Mouse (Mus musculus): ENCODE results near the gene Lmod1.

Gene Lmod1

DNA sequence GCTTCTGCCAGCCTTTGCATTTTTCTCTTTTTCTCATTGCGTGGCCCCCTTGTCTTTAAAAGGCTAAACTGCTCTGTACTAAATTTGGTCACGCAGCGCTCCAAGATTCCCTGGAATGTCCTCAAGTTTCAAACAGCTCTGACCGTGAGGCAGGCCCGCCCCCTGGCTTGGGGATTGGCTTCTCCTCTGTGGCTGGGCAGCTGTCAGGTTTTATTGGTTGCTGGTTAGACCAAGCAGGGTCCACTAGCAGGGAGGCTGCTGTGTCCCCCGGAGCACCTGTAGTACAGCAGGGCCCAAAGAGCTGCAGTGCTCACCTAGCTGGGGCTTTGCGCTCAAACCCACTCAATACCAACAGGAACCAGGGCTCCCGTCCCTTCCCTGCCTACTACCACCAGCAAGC lies at the start of gene Lmod1:
Gene Lmod1 (plus strand): TSS at position 237 of the 400 bp plus-strand sequence.
- no peak for DNase-seq (ENCODE audit: low spot score in 2 of 2)

GRCm38 (mm10) chr1:135280646-135281045 lies 44.0 kb upstream of the Lmod1 start:
- peak; percentile 33 to 34 for DNase-seq (ENCODE audit: low spot score in 2 of 2)

GRCm38 (mm10) chr1:135281841-135282240 lies 42.8 kb upstream of the Lmod1 start:
- no peak for DNase-seq (ENCODE audit: low spot score in 2 of 2)

DNA sequence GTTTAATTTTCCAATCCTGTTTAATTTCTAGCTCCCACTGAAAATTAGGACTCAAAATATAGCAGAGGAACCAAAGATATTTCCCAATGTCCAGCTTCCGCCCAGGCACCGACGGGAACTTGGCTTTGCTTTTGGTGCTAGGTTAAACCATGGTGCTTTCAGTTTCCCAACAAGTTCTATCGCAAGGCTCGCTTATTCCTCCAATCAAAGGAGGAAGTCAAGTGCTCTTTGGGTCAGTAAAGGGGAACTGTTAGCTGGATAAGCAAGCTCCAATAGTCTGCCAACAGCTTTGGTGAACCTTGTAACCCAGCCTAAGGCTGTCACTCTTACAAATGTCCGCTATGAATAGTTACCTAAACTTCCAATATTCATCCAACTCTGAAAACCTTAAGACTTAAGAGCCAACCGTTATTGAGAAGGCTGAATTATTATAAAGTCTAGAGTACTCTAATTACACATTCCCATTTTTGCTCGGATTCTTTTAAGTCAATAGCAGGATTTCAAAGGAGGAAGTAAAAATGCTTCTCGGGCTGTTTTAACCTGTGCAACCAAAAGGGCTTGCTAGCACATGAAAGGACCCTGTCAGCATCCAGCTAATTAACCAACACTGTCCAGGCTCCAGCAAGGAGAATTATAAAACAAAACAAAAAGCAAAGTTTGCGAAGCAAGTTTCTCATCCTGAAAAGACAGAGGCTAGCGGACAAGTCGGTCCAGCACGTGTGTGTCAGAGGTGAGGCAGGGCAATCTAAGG lies 41.9 kb upstream of the Lmod1 start:
- DNase-seq (ENCODE audit: low spot score in 2 of 2) = no peak

DNA sequence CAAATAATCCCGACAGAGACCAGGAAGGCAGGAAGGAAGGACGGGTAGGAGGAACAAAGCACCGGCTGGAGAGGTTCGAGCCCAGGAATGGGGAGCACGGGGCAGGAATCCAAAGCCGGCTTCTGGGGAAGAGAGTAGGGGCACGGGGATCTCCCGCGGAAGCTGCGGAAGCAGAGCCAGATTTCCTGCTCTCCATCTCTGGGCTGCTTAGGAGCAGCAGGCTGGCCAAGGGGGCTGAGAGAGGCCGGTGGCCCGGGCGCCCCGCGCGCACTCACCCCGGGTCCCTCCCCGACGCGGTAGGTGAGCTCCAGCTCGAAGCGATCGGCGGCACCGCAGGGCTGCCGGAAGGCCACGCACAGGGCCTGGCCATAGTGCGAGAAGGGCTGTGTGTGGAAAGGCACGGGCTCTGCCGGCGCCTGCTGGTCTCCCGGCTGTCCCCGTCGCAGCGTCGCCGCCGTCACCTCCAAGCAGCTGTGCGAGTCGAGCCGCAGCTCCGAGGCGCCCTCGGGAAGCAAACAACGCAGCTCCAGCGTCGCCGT lies 41.3 kb upstream of the Lmod1 start:
- DNase-seq (ENCODE audit: low spot score in 2 of 2) = peak in 1 of 2 experiments; percentile 36

- DNase-seq (ENCODE audit: low spot score in 2 of 2) = peak; percentile 50 to 52
These were observed 40.7 kb upstream of the Lmod1 start, which contains the start of gene Rnpep for GRCm38 (mm10) chr1:135283826-135284291. TSS of gene Rnpep (minus strand) at chr1:135284084.

DNA sequence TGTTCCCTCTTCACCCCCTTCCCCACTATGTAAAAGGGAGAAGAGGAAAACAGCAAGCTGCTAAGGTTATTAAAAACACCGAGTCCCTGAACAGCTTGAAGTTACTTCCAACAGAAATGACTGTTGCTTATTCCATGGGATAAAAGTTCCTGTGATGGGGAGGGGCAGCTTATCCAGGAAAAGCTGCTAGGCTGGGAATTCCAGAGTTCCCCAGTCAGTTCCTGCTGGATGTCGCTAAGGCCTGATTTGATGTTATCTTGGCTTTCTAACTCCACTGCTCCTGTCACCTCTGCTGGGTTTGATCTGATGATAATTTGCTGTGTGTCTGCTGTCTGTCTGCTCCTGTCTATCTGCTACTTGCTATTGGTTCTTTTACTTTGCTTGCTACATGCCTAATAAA lies 38.3 kb upstream of the Lmod1 start:
- DNase-seq (ENCODE audit: low spot score in 2 of 2) = no peak

GRCm38 (mm10) chr1:135290908-135291307 lies 33.7 kb upstream of the Lmod1 start:
- no peak for DNase-seq (ENCODE audit: low spot score in 2 of 2)

DNA sequence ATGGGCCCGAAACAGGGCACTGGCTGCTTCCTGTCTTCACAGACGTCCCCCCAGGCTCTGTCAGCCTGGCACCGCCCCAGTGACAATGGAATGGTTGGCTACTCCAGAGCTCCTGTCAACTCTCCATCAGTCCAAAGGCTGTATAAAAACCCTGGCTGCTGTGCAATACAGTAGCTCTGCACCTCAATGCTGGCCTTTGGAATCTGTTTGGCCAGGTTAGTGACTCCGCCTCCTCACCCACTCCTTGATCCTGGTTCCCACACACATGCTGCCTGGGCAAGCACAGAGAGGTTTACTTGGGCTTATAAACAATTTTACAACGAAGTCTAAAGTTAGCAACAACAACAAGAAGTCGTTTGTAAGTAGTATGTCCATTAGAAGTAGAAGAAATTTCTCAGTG lies 13.3 kb upstream of the Lmod1 start:
- DNase-seq (ENCODE audit: low spot score in 2 of 2) = no peak

- DNase-seq (ENCODE audit: low spot score in 2 of 2) = no peak
These were observed 12.4 kb upstream of the Lmod1 start for GRCm38 (mm10) chr1:135312201-135312600.

- DNase-seq (ENCODE audit: low spot score in 2 of 2) = peak; percentile 92 to 93
These were observed 11.1 kb upstream of the Lmod1 start, which contains the start of gene Timm17a for GRCm38 (mm10) chr1:135313284-135314031. TSS of gene Timm17a (minus strand) at chr1:135313778.

DNA sequence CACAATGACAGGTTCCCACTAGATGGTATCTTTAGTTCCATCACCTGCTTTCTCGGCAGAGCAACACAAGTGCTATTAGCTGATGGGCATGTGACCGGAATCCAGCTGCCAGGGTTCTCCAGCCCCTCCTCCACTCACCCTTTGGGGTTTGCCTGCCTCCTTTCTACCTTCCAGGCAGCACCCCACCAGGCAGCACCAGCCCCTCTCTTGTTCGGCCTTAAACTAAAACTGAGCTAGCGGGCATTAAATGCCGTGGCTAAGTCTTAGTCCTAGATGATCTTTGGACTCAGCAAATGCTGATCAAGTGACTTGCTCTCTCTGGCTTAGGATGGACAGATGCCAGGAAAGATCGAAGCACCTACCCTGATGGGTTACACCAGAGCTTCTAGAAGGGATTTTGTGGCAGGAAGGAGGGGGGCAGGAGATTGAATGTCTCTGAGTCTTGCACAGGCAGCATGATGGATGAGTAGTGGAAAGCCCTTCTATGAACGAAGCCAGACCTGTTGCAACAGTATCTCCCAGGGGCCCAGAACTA lies 1.2 kb upstream of the Lmod1 start:
- DNase-seq (ENCODE audit: low spot score in 2 of 2) = no peak

DNA sequence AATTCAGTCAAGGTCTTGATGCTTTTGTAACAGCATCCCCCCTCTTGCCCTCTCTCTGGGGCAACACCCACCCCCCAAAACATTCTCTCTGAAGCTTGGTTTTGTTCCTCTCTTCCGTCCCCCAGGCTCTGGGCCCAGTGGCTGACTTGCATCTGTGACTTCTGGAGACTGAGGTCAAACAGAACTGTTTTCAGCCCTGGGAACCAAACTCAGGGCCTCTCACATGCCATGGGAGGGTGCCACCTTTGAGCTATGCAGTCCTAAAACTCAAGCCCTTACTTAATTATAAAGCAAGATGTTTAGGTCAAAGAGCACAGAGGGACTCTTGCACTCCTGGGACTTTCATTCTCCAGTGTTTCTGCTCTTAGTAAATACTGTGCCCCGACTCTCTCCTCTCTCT lies 1.3 kb downstream of the Lmod1 start:
- no peak for DNase-seq (ENCODE audit: low spot score in 2 of 2)

DNA sequence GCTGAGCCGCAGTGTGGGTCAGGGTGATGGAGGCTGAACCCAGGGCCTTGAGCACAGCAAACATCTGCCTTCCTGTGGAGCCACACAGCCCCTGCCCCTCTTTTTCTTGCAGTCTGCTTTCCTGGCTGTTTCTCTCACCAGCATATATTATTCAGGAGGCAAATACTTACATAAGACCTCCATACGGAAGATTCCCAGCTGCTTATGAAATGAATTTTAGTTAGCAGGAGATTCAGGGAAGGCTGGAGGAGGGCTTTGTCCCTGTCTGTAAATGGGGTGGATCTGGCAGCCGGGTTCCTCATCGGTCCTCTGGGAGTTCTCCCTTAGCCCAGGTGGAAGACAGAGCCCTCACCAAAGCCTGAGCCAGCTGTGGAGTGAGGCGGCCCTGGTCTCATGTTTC lies 3.8 kb downstream of the Lmod1 start:
- no peak for DNase-seq (ENCODE audit: low spot score in 2 of 2)

DNA sequence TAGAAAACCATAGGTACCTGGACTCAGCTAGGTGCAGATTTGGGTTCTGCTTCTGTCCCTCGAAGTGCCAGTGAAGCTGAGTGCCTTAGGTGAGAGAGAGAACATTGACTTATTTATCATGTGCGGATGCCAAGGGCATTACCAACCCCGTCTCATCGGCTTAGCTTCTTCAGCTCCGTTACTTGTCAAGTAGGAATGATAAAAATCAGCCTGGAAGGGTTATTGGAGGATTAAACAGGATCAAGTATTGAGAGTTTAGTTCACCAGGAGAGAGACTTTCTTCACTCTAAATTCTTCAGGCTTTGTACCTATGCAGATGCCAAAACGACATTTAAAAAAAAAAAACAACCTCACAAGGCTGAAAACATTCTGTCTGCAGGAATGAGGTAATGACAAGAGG lies 6.0 kb downstream of the Lmod1 start:
- DNase-seq (ENCODE audit: low spot score in 2 of 2) = no peak

DNA sequence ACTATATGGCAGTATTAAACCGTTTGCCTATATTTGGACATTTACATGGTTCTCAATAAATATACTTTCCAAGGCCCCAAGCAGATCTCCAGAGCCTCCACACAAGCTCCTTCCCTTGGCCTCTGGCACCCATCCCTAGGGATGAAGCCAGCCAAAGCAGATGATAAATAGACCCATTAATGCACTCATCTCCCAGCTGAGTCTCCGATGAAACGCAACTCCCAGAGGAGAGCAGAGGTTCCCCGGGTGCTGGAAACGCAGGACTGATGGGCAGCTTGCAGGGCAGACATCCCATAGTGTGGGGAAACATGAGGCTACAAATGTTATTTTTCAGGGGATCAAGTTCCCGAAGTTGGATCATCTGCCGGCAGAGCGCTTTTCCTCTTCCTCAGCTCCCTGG lies 17.3 kb downstream of the Lmod1 start:
- DNase-seq (ENCODE audit: low spot score in 2 of 2) = no peak

GRCm38 (mm10) chr1:135344026-135344425 lies 19.4 kb downstream of the Lmod1 start:
- no peak for DNase-seq (ENCODE audit: low spot score in 2 of 2)

DNA sequence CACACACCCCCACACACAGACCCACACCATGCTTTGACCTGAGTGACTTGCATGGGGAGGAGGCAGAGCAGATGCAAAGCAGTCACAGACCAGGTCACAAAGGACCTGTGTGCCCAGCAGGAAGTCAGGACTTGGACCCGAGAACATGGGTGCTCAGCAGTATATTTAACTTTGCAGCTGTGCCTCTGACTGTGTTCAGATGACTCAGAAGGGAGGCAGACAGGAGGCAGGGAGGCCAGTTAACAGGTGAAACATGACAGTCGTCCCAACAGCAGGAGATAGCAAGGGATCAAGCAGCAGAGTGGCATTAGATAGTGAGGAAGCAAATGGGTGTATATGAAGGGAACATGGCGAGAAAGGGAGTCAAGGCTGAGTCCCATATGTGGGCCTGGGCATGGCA lies 22.3 kb downstream of the Lmod1 start:
- no peak for DNase-seq (ENCODE audit: low spot score in 2 of 2)

DNA sequence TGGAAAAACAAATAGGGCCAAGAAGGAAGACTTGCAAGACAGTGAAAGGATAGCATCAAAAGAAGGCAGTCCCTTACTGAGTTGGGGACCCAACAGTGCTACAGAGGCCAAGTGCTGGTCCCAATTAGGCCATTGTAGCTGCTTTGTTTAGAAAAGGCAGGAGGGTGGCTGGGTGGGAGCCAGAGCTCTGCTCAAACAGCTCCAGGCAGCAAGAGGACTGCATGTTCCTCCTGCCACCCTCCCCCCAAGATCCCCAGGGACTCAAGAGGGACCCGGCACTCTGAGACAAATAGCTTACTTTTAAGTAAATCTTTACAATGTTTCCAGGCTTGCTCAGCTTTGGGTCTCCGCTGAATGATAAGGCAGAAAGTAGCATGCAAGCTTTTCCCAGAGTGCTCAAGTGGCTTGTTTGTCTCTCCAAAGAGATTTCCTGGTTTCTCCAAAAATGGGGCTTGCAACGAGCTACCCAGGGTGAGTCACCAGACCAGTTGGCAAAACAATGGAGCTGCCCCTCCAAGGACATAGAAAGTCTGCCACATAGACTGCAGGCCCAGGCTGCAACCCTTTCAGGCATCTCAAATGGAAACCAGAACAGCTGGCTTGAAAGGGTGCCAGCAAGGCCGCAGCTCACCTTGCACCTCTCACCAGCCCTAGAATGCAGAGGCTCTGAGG lies 23.0 kb downstream of the Lmod1 start:
- peak; percentile 49 to 61 for DNase-seq (ENCODE audit: low spot score in 2 of 2)

DNA sequence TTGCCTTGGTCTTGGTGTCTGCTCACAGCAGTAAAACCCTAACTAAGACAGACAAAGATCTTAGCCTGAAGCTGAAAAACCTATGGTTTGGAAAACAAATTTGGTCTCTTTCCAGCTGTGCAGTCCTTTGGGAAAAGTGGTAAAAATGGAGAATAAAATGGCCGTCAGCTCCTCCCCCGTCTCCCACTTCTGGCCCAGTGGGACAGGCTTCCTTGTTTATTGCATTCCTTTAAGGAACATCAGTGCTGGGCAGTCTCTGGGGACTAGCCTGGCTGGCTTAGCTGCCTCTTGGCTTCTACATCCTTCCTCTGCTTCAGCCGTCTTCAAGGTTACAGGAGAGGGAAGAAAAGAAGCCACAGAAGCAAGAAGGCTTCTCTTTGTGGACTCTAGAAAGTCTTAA lies 27.3 kb downstream of the Lmod1 start:
- DNase-seq (ENCODE audit: low spot score in 2 of 2) = no peak

DNA sequence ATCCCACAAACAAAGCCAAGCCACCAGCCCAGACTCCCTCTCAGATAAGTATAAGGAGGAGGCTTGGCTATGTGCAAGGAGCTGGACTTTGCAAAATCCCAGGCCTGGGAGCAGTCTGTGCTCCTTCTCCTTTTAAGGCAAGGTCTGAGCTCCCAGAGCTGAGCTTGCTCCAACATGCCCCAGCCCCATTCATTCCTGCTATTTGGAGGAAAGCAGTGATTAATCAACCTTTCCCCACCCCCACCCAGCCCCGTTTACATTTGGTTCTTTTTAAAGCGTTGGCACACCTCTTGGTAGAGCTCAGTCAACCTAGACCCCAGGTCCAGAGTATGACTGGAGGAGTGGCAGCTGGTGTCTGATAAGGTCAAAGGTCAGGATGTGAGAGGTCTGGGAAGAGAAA lies 34.5 kb downstream of the Lmod1 start:
- no peak for DNase-seq (ENCODE audit: low spot score in 2 of 2)

- DNase-seq (ENCODE audit: low spot score in 2 of 2) = no peak
These were observed 36.9 kb downstream of the Lmod1 start for GRCm38 (mm10) chr1:135361491-135361890.

All from right cerebral cortex, postnatal 36 days (tissue).